Mouse (Mus musculus) midbrain, postnatal 0 days (tissue): ENCODE measurements around the gene Sncg. TPM values are rescaled to one million over a fixed set of nuclear protein-coding genes. Genes with fewer than 3 reads are reported as not detected.

Experiments used
- ATAC-seq: fragments of 200-750 bp; cut with Nextera tagmentation; 2 replicates; pipeline ENCODE4 v1.8.0; 2017; ENCODE audit warnings: moderate number of reproducible peaks, mild to moderate bottlenecking, moderate TSS enrichment, moderate library complexity; ENCODE audit not compliant: low FRiP score
- DNase-seq: peaks from one replicate; pipeline ENCODE4 v3.0.0-alpha.2; 2015; ENCODE audit warnings: low spot score
- H3K27ac ChIP-seq: fragments of 300-500 bp; sonication (generic); 2 replicates; pipeline ENCODE4 v1.5.1; 2014; ENCODE audit warnings: low read depth, mild to moderate bottlenecking, low read length, mixed read lengths
- H3K27me3 ChIP-seq: fragments of 300-500 bp; sonication (generic); 2 replicates; pipeline ENCODE4 v1.6.1; 2014; ENCODE audit warnings: low read length, control low read depth, mixed read lengths; ENCODE audit not compliant: insufficient read depth
- H3K36me3 ChIP-seq: fragments of 300-500 bp; sonication (generic); 2 replicates; pipeline ENCODE4 v1.6.1; 2014; ENCODE audit warnings: low read length, control low read depth, mixed read lengths; ENCODE audit not compliant: insufficient read depth
- H3K4me1 ChIP-seq: fragments of 300-500 bp; sonication (generic); 2 replicates; pipeline ENCODE4 v1.6.1; 2014; ENCODE audit warnings: mild to moderate bottlenecking, control low read depth, antibody characterized with exemption, low read length, mixed read lengths; ENCODE audit not compliant: insufficient read depth
- H3K4me2 ChIP-seq: fragments of 300-500 bp; sonication (generic); 2 replicates; pipeline ENCODE4 v1.6.1; 2014; ENCODE audit warnings: low read depth, mild to moderate bottlenecking, low read length, mixed read lengths; ENCODE audit not compliant: poor library complexity, severe bottlenecking
- H3K4me3 ChIP-seq: fragments of 300-500 bp; sonication (generic); 2 replicates; pipeline ENCODE4 v1.5.1; 2014; ENCODE audit warnings: low read depth, mild to moderate bottlenecking, low read length, moderate library complexity
- H3K9ac ChIP-seq: fragments of 300-500 bp; sonication (generic); replicated peaks from 2 replicates; pipeline ENCODE4 v1.6.1; 2014; ENCODE audit warnings: mild to moderate bottlenecking, low read length, moderate library complexity, mixed read lengths; ENCODE audit not compliant: poor library complexity, severe bottlenecking
- H3K9me3 ChIP-seq: fragments of 300-500 bp; sonication (generic); 2 replicates; pipeline ENCODE4 v1.6.1; 2016; ENCODE audit warnings: low read length, control low read depth
- CTCF ChIP-seq: IDR thresholded peaks from 2 replicates; pipeline ENCODE4 v1.5.1; 2016; ENCODE audit warnings: antibody characterized with exemption, mild to moderate bottlenecking
- WGBS: fragments of 180-500 bp; shearing (Covaris S2); extraction: QIAGEN DNeasy Blood & Tissue Kit; methylation state at CpG from one replicate; pipeline ENCODE4 v1.1.7; 2014; 5-methylcytosine and 5-hydroxymethylcytosine counted together
- polyA plus RNA-seq: library from polyadenylated mRNA; unstranded; fragments of >200 nt; fragmentation: Nextera tagmentation; extraction: Ambion mirVana; gene quantifications from 2 replicates; pipeline ENCODE4 v1.2.1, GENCODE M21; 2015
- total RNA-seq: library from RNA; depleted of rRNA; stranded (reverse); fragments of >200 nt; gene quantifications from 2 replicates; pipeline ENCODE4 v1.2.3, GENCODE M21; 2014; rRNA removed

Gene Sncg
- total and polyA plus RNA-seq, 2 experiments from 2014 or later, result 22.3 to 26.1 TPM

- no peak overlapping the region for H3K9ac ChIP-seq
- ATAC-seq (peak; percentile 70), DNase-seq (peak; percentile 76)
- H3K4me1 ChIP-seq, result no peaks in the 10 kb centered on the region
- H3K4me3 ChIP-seq, result no peak overlapping the region
- H3K36me3 ChIP-seq, result peaks cover 39% of the 10 kb centered on the region
- WGBS, result 80% methylated on average over 9 of the region's 9 CpGs
- H3K27ac ChIP-seq, result 0 out of 2 replicates have a peak overlapping the region, but pooled peaks have one; percentile 55
- TF ChIP-seq CTCF, result no peak
- no peak overlapping the region for H3K4me2 ChIP-seq
- H3K27me3 ChIP-seq, result no peaks in the 10 kb centered on the region
- no peaks in the 10 kb centered on the region for H3K9me3 ChIP-seq
These were observed 43.9 kb downstream of the Sncg start for GRCm38 (mm10) chr14:34330657-34331158.

GRCm38 (mm10) chr14:34327618-34328017 is 47.0 kb downstream of the Sncg start:
- no peak overlapping the region for H3K4me2 ChIP-seq
- H3K9me3 ChIP-seq, result no peaks in the 10 kb centered on the region
- no peaks in the 10 kb centered on the region for H3K27me3 ChIP-seq
- no peak overlapping the region for H3K27ac ChIP-seq
- DNase-seq (no peak), ATAC-seq (no peak)
- no peak overlapping the region for H3K4me3 ChIP-seq
- no peaks in the 10 kb centered on the region for H3K4me1 ChIP-seq
- H3K9ac ChIP-seq, result no peak overlapping the region
- no peak for TF ChIP-seq CTCF
- H3K36me3 ChIP-seq, result peaks cover 38% of the 10 kb centered on the region
- 81% methylated on average over 1 of the region's 1 CpGs for WGBS

GRCm38 (mm10) chr14:34326606-34327005 is 48.0 kb downstream of the Sncg start:
- H3K36me3 ChIP-seq, result peaks cover 35% of the 10 kb centered on the region
- ATAC-seq, result no peak
- no peak for DNase-seq
- H3K27me3 ChIP-seq, result no peaks in the 10 kb centered on the region
- H3K9me3 ChIP-seq, result no peaks in the 10 kb centered on the region
- no peak for TF ChIP-seq CTCF
- H3K27ac ChIP-seq, result no peak overlapping the region
- no peak overlapping the region for H3K9ac ChIP-seq
- 94% methylated on average over 3 of the region's 3 CpGs for WGBS
- H3K4me1 ChIP-seq, result no peaks in the 10 kb centered on the region
- H3K4me3 ChIP-seq, result no peak overlapping the region
- H3K4me2 ChIP-seq, result no peak overlapping the region

GRCm38 (mm10) chr14:34323576-34324085 is 51.0 kb downstream of the Sncg start:
- DNase-seq, result no peak
- Histone ChIP-seq H3K9me3 (no peaks in the 10 kb centered on the region), H3K27me3 (no peaks in the 10 kb centered on the region), H3K9ac (no peak overlapping the region), H3K4me3 (no peak overlapping the region), H3K4me1 (no peaks in the 10 kb centered on the region), H3K4me2 (no peak overlapping the region), H3K36me3 (peaks cover 19% of the 10 kb centered on the region), H3K27ac (no peak overlapping the region)
- ATAC-seq, result no peak
- WGBS, result 95% methylated on average over 5 of the region's 5 CpGs
- no peak for TF ChIP-seq CTCF

Other genes with a start within 250 kb of the Sncg start
- 0.09 and 0.33 TPM in 2 replicates for gene Npy4r, start 222.3 kb downstream of the Sncg start, total RNA-seq
- gene Npy4r, start 222.3 kb downstream of the Sncg start, polyA plus RNA-seq, result 0.10 and 0.21 TPM in 2 replicates
- 44.6 and 49.3 TPM in 2 replicates for gene Gprin2, start 173.1 kb downstream of the Sncg start, total RNA-seq
- gene Gprin2, start 173.1 kb downstream of the Sncg start, polyA plus RNA-seq, result 7.2 and 7.7 TPM in 2 replicates
- gene Syt15, start 155.2 kb downstream of the Sncg start, total RNA-seq, result 2.1 and 2.6 TPM in 2 replicates
- 0.80 and 0.96 TPM in 2 replicates for gene Syt15, start 155.2 kb downstream of the Sncg start, polyA plus RNA-seq
- 6.4 and 8.2 TPM in 2 replicates for gene Shld2, start 64.3 kb downstream of the Sncg start, total RNA-seq
- gene Shld2, start 64.3 kb downstream of the Sncg start, polyA plus RNA-seq, result 6.9 and 8.5 TPM in 2 replicates
- 185 and 192 TPM in 2 replicates for gene Glud1, start 64.1 kb downstream of the Sncg start, total RNA-seq
- 114 TPM in 2 replicates for gene Glud1, start 64.1 kb downstream of the Sncg start, polyA plus RNA-seq
- not detected in 2 replicates for gene Fam25c, start 19.4 kb downstream of the Sncg start, total RNA-seq
- not detected in 2 replicates for gene Fam25c, start 19.4 kb downstream of the Sncg start, polyA plus RNA-seq
- 2.9 TPM in 2 replicates for gene Mmrn2, start 676 bp upstream of the Sncg start, total RNA-seq
- gene Mmrn2, start 676 bp upstream of the Sncg start, polyA plus RNA-seq, result 2.1 and 2.6 TPM in 2 replicates
- gene Bmpr1a, start 128.6 kb upstream of the Sncg start, total RNA-seq, result 42.5 and 50.8 TPM in 2 replicates
- gene Bmpr1a, start 128.6 kb upstream of the Sncg start, polyA plus RNA-seq, result 13.9 and 14.0 TPM in 2 replicates
- not detected in 2 replicates for gene 9230112D13Rik, start 148.0 kb upstream of the Sncg start, total RNA-seq
- not detected in 2 replicates for gene 9230112D13Rik, start 148.0 kb upstream of the Sncg start, polyA plus RNA-seq
- gene Ldb3, start 213.9 kb upstream of the Sncg start, total RNA-seq, result 1.6 and 1.7 TPM in 2 replicates
- 1.1 and 1.2 TPM in 2 replicates for gene Ldb3, start 213.9 kb upstream of the Sncg start, polyA plus RNA-seq
- not detected in 2 replicates for gene Opn4, start 225.4 kb upstream of the Sncg start, total RNA-seq
- gene Opn4, start 225.4 kb upstream of the Sncg start, polyA plus RNA-seq, result 0.10 and 0.14 TPM in 2 replicates